Mouse (Mus musculus) liver, adult 2 months (tissue): ENCODE data around the gene Cabp4. TPM values are rescaled to one million over a fixed set of nuclear protein-coding genes. Genes with fewer than 3 reads are reported as not detected.
A peak's percentile ranks its signal among the peaks of the same experiment; 100 is the strongest.

Experiments used
- DNase-seq: peaks from one replicate; pipeline ENCODE4 v3.0.0-alpha.2; 2011; ENCODE audit warnings: low read depth, low spot score; ENCODE audit errors: extremely low read depth
- H3K27ac ChIP-seq: fragments of 200-500 bp; replicated peaks from 2 replicates; pipeline ENCODE4 v1.5.1; 2012; ENCODE audit warnings: low read depth, mild to moderate bottlenecking, control low read depth, inconsistent platforms, low read length; ENCODE audit not compliant: insufficient read depth
- H3K27me3 ChIP-seq: fragments of 200-500 bp; 2 replicates; pipeline ENCODE4 v1.6.1; 2012; ENCODE audit warnings: mild to moderate bottlenecking, moderate library complexity, low read length, inconsistent platforms; ENCODE audit not compliant: control insufficient read depth, insufficient read depth
- H3K36me3 ChIP-seq: fragments of 200-500 bp; 2 replicates; pipeline ENCODE4 v1.6.1; 2012; ENCODE audit warnings: low read length, inconsistent platforms; ENCODE audit not compliant: control insufficient read depth, insufficient read depth
- H3K4me1 ChIP-seq: fragments of 200-500 bp; 2 replicates; pipeline ENCODE4 v1.6.1; 2011; ENCODE audit warnings: low read length; ENCODE audit not compliant: control insufficient read depth, insufficient read depth
- H3K4me3 ChIP-seq: fragments of 200-500 bp; 2 replicates; pipeline ENCODE4 v1.5.1; 2011; ENCODE audit warnings: low read depth, mild to moderate bottlenecking, control low read depth, low read length, moderate library complexity; ENCODE audit not compliant: insufficient read depth
- H3K79me2 ChIP-seq: fragments of 200-500 bp; 2 replicates; pipeline ENCODE4 v1.6.1; 2012; ENCODE audit warnings: inconsistent platforms, mild to moderate bottlenecking, low read length, moderate library complexity; ENCODE audit not compliant: control insufficient read depth, insufficient read depth
- H3K9ac ChIP-seq: fragments of 200-500 bp; 2 replicates; pipeline ENCODE4 v1.6.1; 2012; ENCODE audit warnings: low read depth, mild to moderate bottlenecking, control low read depth, inconsistent platforms, low read length
- CTCF ChIP-seq: fragments of 200-500 bp; IDR thresholded peaks from 2 replicates; pipeline ENCODE4 v1.5.1; 2011; ENCODE audit warnings: low read depth, low read length, control low read depth
- POLR2A ChIP-seq: fragments of 200-500 bp; IDR thresholded peaks from 2 replicates; pipeline ENCODE4 v1.6.1; 2011; ENCODE audit warnings: low read length, control low read depth; ENCODE audit not compliant: insufficient read depth; ENCODE audit errors: extremely low read depth
- WGBS: fragments of 180-500 bp; shearing (Covaris S2); methylation state at CpG from one replicate; pipeline ENCODE4 v1.1.7; 2018; 5-methylcytosine and 5-hydroxymethylcytosine counted together
- polyA plus RNA-seq: library from polyadenylated mRNA; depleted of rRNA; stranded (reverse); fragments of >200 nt; gene quantifications from 2 replicates; pipeline ENCODE4 v1.2.3, GENCODE M21; 2012
- total RNA-seq: library from RNA; depleted of rRNA; stranded (reverse); fragments of >200 nt; gene quantifications from 2 replicates; pipeline ENCODE4 v1.2.3, GENCODE M21; 2014

The Cabp4 gene
- total and polyA plus RNA-seq, 2 experiments = 0.37 TPM; not detected in 1

- no peak for TF ChIP-seq POLR2A
- no peak for TF ChIP-seq CTCF
- Histone ChIP-seq H3K27me3 (no peaks in the 10 kb centered on the region), H3K36me3 (peaks cover 2% of the 10 kb centered on the region; the same call in 1 of the 2 replicates), H3K4me3 (no peak overlapping the region), H3K9ac (no peak overlapping the region), H3K4me1 (peaks cover 12% of the 10 kb centered on the region), H3K79me2 (peaks cover 14% of the 10 kb centered on the region), H3K27ac (no peak overlapping the region)
- no peak for DNase-seq
- 91% methylated on average over 12 of the region's 12 CpGs for WGBS
Measured at GRCm38 (mm10) chr19:4189051-4189620, 45.3 kb upstream of the Cabp4 start.

- Histone ChIP-seq H3K36me3 (no peaks in the 10 kb centered on the region), H3K4me3 (no peak overlapping the region), H3K79me2 (peaks cover 3% of the 10 kb centered on the region; the same call in 1 of the 2 replicates), H3K27ac (no peak overlapping the region), H3K9ac (no peak overlapping the region), H3K27me3 (no peaks in the 10 kb centered on the region), H3K4me1 (no peaks in the 10 kb centered on the region)
- 91% methylated on average over 3 of the region's 3 CpGs for WGBS
- TF ChIP-seq CTCF (no peak), POLR2A (no peak)
- DNase-seq = no peak
Measured at GRCm38 (mm10) chr19:4187303-4187702, 43.5 kb upstream of the Cabp4 start.

GRCm38 (mm10) chr19:4184976-4185975, 41.4 kb upstream of the Cabp4 start:
- Histone ChIP-seq H3K27ac (no peak overlapping the region), H3K36me3 (no peaks in the 10 kb centered on the region), H3K9ac (peak overlapping the region; percentile 9; the same call in 1 of the 2 replicates), H3K4me1 (no peaks in the 10 kb centered on the region), H3K4me3 (no peak overlapping the region), H3K27me3 (no peaks in the 10 kb centered on the region), H3K79me2 (no peaks in the 10 kb centered on the region)
- WGBS = 70% methylated on average over 15 of the region's 15 CpGs
- DNase-seq = no peak
- TF ChIP-seq CTCF (no peak), POLR2A (no peak)

GRCm38 (mm10) chr19:4183689-4184088, 39.9 kb upstream of the Cabp4 start:
- TF ChIP-seq POLR2A = no peak
- TF ChIP-seq CTCF = no peak
- Histone ChIP-seq H3K4me3 (no peak overlapping the region), H3K4me1 (no peaks in the 10 kb centered on the region), H3K79me2 (no peaks in the 10 kb centered on the region), H3K27me3 (no peaks in the 10 kb centered on the region), H3K27ac (no peak overlapping the region), H3K9ac (no peak overlapping the region), H3K36me3 (no peaks in the 10 kb centered on the region)
- no peak for DNase-seq
- 96% methylated on average over 2 of the region's 2 CpGs for WGBS

GRCm38 (mm10) chr19:4181892-4182291, 38.1 kb upstream of the Cabp4 start:
- H3K79me2 ChIP-seq = no peaks in the 10 kb centered on the region
- no peaks in the 10 kb centered on the region for H3K27me3 ChIP-seq
- no peaks in the 10 kb centered on the region for H3K36me3 ChIP-seq
- H3K27ac ChIP-seq = no peak overlapping the region
- 58% methylated on average over 3 of the region's 3 CpGs for whole genome bisulfite sequencing
- H3K4me3 ChIP-seq = no peak overlapping the region
- H3K9ac ChIP-seq = no peak overlapping the region
- DNase-seq = peak; percentile 42
- TF ChIP-seq CTCF (no peak), POLR2A (no peak)
- H3K4me1 ChIP-seq = no peaks in the 10 kb centered on the region

GRCm38 (mm10) chr19:4180411-4180810, 36.6 kb upstream of the Cabp4 start:
- DNase-seq = no peak
- Histone ChIP-seq H3K27ac (no peak overlapping the region), H3K36me3 (no peaks in the 10 kb centered on the region), H3K9ac (no peak overlapping the region), H3K4me1 (no peaks in the 10 kb centered on the region), H3K27me3 (no peaks in the 10 kb centered on the region), H3K79me2 (no peaks in the 10 kb centered on the region), H3K4me3 (no peak overlapping the region)
- 76% methylated on average over 7 of the region's 7 CpGs for WGBS
- TF ChIP-seq POLR2A (no peak), CTCF (no peak)
